Mouse (Mus musculus) stomach, embryonic 14.5 days (tissue): ENCODE results near the gene Tmem30c. TPM values are rescaled to one million over a fixed set of nuclear protein-coding genes. Genes with fewer than 3 reads are reported as not detected.

Experiments used
- ATAC-seq: fragments of 200-750 bp; cut with Nextera tagmentation; 2 replicates; pipeline ENCODE4 v1.8.0; 2017; ENCODE audit warnings: low read depth, moderate TSS enrichment; ENCODE audit not compliant: insufficient number of reproducible peaks, insufficient read depth, low FRiP score
- H3K27ac ChIP-seq: fragments of 300-500 bp; sonication (generic); 2 replicates; pipeline ENCODE4 v1.5.1; 2014; ENCODE audit warnings: mild to moderate bottlenecking, low read length, moderate library complexity, mixed read lengths
- H3K27me3 ChIP-seq: fragments of 300-500 bp; sonication (generic); 2 replicates; pipeline ENCODE4 v1.6.1; 2014; ENCODE audit warnings: low read length, control low read depth, mixed read lengths; ENCODE audit not compliant: control insufficient read depth, insufficient read depth
- H3K36me3 ChIP-seq: fragments of 300-500 bp; sonication (generic); 2 replicates; pipeline ENCODE4 v1.6.1; 2014; ENCODE audit warnings: mild to moderate bottlenecking, control low read depth, low read length, moderate library complexity, mixed read lengths; ENCODE audit not compliant: control insufficient read depth, insufficient read depth
- H3K4me1 ChIP-seq: fragments of 300-500 bp; sonication (generic); 2 replicates; pipeline ENCODE4 v1.6.1; 2014; ENCODE audit warnings: low read length, control low read depth, mixed read lengths; ENCODE audit not compliant: control insufficient read depth, insufficient read depth
- H3K4me2 ChIP-seq: fragments of 300-500 bp; sonication (generic); replicated peaks from 2 replicates; pipeline ENCODE4 v1.6.1; 2014; ENCODE audit warnings: low read depth, low read length, control low read depth
- H3K4me3 ChIP-seq: fragments of 300-500 bp; sonication (generic); 2 replicates; pipeline ENCODE4 v1.5.1; 2014; ENCODE audit warnings: low read depth, low read length, control low read depth
- H3K9ac ChIP-seq: fragments of 300-500 bp; sonication (generic); replicated peaks from 2 replicates; pipeline ENCODE4 v1.6.1; 2014; ENCODE audit warnings: low read depth, mild to moderate bottlenecking, control low read depth, low read length, moderate library complexity, mixed read lengths
- H3K9me3 ChIP-seq: fragments of 300-500 bp; sonication (generic); 2 replicates; pipeline ENCODE4 v1.6.1; 2016; ENCODE audit warnings: low read depth, low read length, control low read depth; ENCODE audit not compliant: control insufficient read depth
- WGBS: fragments of 180-500 bp; shearing (Covaris S2); extraction: QIAGEN DNeasy Blood & Tissue Kit; methylation state at CpG from one replicate; pipeline ENCODE4 v1.1.7; 2014; 5-methylcytosine and 5-hydroxymethylcytosine counted together
- polyA plus RNA-seq: library from polyadenylated mRNA; unstranded; fragments of >200 nt; fragmentation: Nextera tagmentation; extraction: Ambion mirVana; gene quantifications from 2 replicates; pipeline ENCODE4 v1.2.1, GENCODE M21; 2014

Tmem30c gene
- polyA plus RNA-seq, 1 experiment from 2014 or later = 0.19 TPM

- Histone ChIP-seq H3K9me3 (no peaks in the 10 kb centered on the region), H3K4me2 (no peak overlapping the region), H3K9ac (no peak overlapping the region), H3K4me3 (no peak overlapping the region), H3K36me3 (no peaks in the 10 kb centered on the region), H3K27ac (no peak overlapping the region), H3K4me1 (peaks cover 5% of the 10 kb centered on the region; the same call in 1 of the 2 replicates), H3K27me3 (no peaks in the 10 kb centered on the region)
- no peak for ATAC-seq
- 72% methylated on average over 6 of the region's 6 CpGs for WGBS
Measured at GRCm38 (mm10) chr16:57305463-57305862, 12.8 kb upstream of the Tmem30c start.

GRCm38 (mm10) chr16:57303716-57304115 lies 11.1 kb upstream of the Tmem30c start:
- Histone ChIP-seq H3K9me3 (no peaks in the 10 kb centered on the region), H3K36me3 (no peaks in the 10 kb centered on the region), H3K4me3 (no peak overlapping the region), H3K4me1 (peaks cover 5% of the 10 kb centered on the region; the same call in 1 of the 2 replicates), H3K27me3 (no peaks in the 10 kb centered on the region), H3K4me2 (no peak overlapping the region), H3K27ac (no peak overlapping the region), H3K9ac (no peak overlapping the region)
- WGBS = 73% methylated on average over 19 of the region's 19 CpGs
- ATAC-seq = no peak

GRCm38 (mm10) chr16:57302792-57303698 lies 10.4 kb upstream of the Tmem30c start:
- WGBS = 84% methylated on average over 25 of the region's 25 CpGs
- H3K27ac ChIP-seq = no peak overlapping the region
- peaks cover 5% of the 10 kb centered on the region; the same call in 1 of the 2 replicates for H3K4me1 ChIP-seq
- H3K4me2 ChIP-seq = no peak overlapping the region
- no peak for ATAC-seq
- H3K9ac ChIP-seq = no peak overlapping the region
- H3K4me3 ChIP-seq = no peak overlapping the region
- H3K9me3 ChIP-seq = no peaks in the 10 kb centered on the region
- H3K36me3 ChIP-seq = no peaks in the 10 kb centered on the region
- no peaks in the 10 kb centered on the region for H3K27me3 ChIP-seq

GRCm38 (mm10) chr16:57301512-57302115 lies 8.9 kb upstream of the Tmem30c start:
- H3K27me3 ChIP-seq = no peaks in the 10 kb centered on the region
- no peak overlapping the region for H3K27ac ChIP-seq
- WGBS = 81% methylated on average over 9 of the region's 9 CpGs
- no peak for ATAC-seq
- no peak overlapping the region for H3K4me3 ChIP-seq
- H3K4me2 ChIP-seq = no peak overlapping the region
- no peak overlapping the region for H3K9ac ChIP-seq
- no peaks in the 10 kb centered on the region for H3K9me3 ChIP-seq
- no peaks in the 10 kb centered on the region for H3K36me3 ChIP-seq
- H3K4me1 ChIP-seq = peaks cover 5% of the 10 kb centered on the region; the same call in 1 of the 2 replicates

- Histone ChIP-seq H3K4me1 (no peaks in the 10 kb centered on the region), H3K4me2 (no peak overlapping the region), H3K27ac (no peak overlapping the region), H3K27me3 (no peaks in the 10 kb centered on the region), H3K9ac (no peak overlapping the region), H3K36me3 (no peaks in the 10 kb centered on the region), H3K9me3 (no peaks in the 10 kb centered on the region), H3K4me3 (no peak overlapping the region)
- no peak for ATAC-seq
- WGBS = 84% methylated on average over 10 of the region's 10 CpGs
Measured at GRCm38 (mm10) chr16:57295216-57295934, 2.7 kb upstream of the Tmem30c start.

- ATAC-seq = no peak
- 70% methylated on average over 4 of the region's 4 CpGs for WGBS
Measured at GRCm38 (mm10) chr16:57292296-57292695, 369 bp downstream of the Tmem30c start.

GRCm38 (mm10) chr16:57291696-57292095 lies 969 bp downstream of the Tmem30c start:
- no peaks in the 10 kb centered on the region for H3K27me3 ChIP-seq
- H3K9me3 ChIP-seq = no peaks in the 10 kb centered on the region
- no peaks in the 10 kb centered on the region for H3K4me1 ChIP-seq
- no peak overlapping the region for H3K27ac ChIP-seq
- ATAC-seq = no peak
- H3K36me3 ChIP-seq = no peaks in the 10 kb centered on the region
- 92% methylated on average over 5 of the region's 5 CpGs for WGBS
- no peak overlapping the region for H3K9ac ChIP-seq
- H3K4me3 ChIP-seq = no peak overlapping the region
- no peak overlapping the region for H3K4me2 ChIP-seq

More at GRCm38 (mm10) chr16:57292296-57292695, 369 bp downstream of the Tmem30c start:
- Histone ChIP-seq H3K4me1 (no peaks in the 10 kb centered on the region), H3K9me3 (no peaks in the 10 kb centered on the region), H3K9ac (no peak overlapping the region), H3K4me3 (no peak overlapping the region), H3K4me2 (no peak overlapping the region), H3K36me3 (no peaks in the 10 kb centered on the region), H3K27ac (no peak overlapping the region), H3K27me3 (no peaks in the 10 kb centered on the region)

GRCm38 (mm10) chr16:57281417-57281816 lies 11.2 kb downstream of the Tmem30c start:
- Histone ChIP-seq H3K27ac (no peak overlapping the region), H3K4me2 (no peak overlapping the region), H3K36me3 (no peaks in the 10 kb centered on the region), H3K9ac (no peak overlapping the region), H3K4me3 (no peak overlapping the region), H3K9me3 (no peaks in the 10 kb centered on the region), H3K27me3 (no peaks in the 10 kb centered on the region), H3K4me1 (no peaks in the 10 kb centered on the region)
- whole genome bisulfite sequencing = 77% methylated on average over 8 of the region's 8 CpGs
- no peak for ATAC-seq
